Mouse (Mus musculus): ENCODE data around the gene Coq8b. TPM values are rescaled to one million over a fixed set of nuclear protein-coding genes. Genes with fewer than 3 reads are reported as not detected.

The Coq8b gene
- polyA plus RNA-seq, 1 experiment from 2014 or later: 16.8 TPM

- DNase-seq (ENCODE audit: low spot score) (no peak), ATAC-seq (ENCODE audit: low read depth) (no peak)
- Histone ChIP-seq H3K4me1 (ENCODE audit: control insufficient read depth, insufficient read depth, low read length) (peaks cover 3% of the 10 kb centered on the region; the same call in 1 of the 2 replicates), H3K9ac (ENCODE audit: low read depth, low read length) (no peak overlapping the region), H3K4me2 (ENCODE audit: low read depth, low read length) (no peak overlapping the region), H3K27ac (replicated peaks; ENCODE audit: low read depth, low read length) (no peak overlapping the region), H3K9me3 (ENCODE audit: control insufficient read depth, low read length) (no peaks in the 10 kb centered on the region), H3K36me3 (ENCODE audit: control insufficient read depth, insufficient read depth, low read length) (no peaks in the 10 kb centered on the region), H3K4me3 (ENCODE audit: low read depth, low read length) (no peak overlapping the region), H3K27me3 (replicated peaks; ENCODE audit: control insufficient read depth, insufficient read depth, low read length) (0 out of 2 replicates have a peak, but pooled peaks cover 3% of the 10 kb centered on the region)
- 81% methylated on average over 6 of the region's 6 CpGs for WGBS
These were observed 66.0 kb downstream of the Coq8b start for GRCm38 (mm10) chr7:27298816-27299215.

GRCm38 (mm10) chr7:27300351-27300750, 67.5 kb downstream of the Coq8b start:
- Histone ChIP-seq H3K9me3 (ENCODE audit: control insufficient read depth, low read length) (no peaks in the 10 kb centered on the region), H3K4me3 (ENCODE audit: low read depth, low read length) (no peak overlapping the region), H3K9ac (ENCODE audit: low read depth, low read length) (no peak overlapping the region), H3K27me3 (replicated peaks; ENCODE audit: control insufficient read depth, insufficient read depth, low read length) (0 out of 2 replicates have a peak, but pooled peaks cover 3% of the 10 kb centered on the region), H3K27ac (replicated peaks; ENCODE audit: low read depth, low read length) (no peak overlapping the region), H3K4me2 (ENCODE audit: low read depth, low read length) (no peak overlapping the region), H3K4me1 (ENCODE audit: control insufficient read depth, insufficient read depth, low read length) (peaks cover 3% of the 10 kb centered on the region; the same call in 1 of the 2 replicates), H3K36me3 (ENCODE audit: control insufficient read depth, insufficient read depth, low read length) (no peaks in the 10 kb centered on the region)
- DNase-seq (ENCODE audit: low spot score) (no peak), ATAC-seq (ENCODE audit: low read depth) (no peak)
- 82% methylated on average over 4 of the region's 4 CpGs for WGBS

GRCm38 (mm10) chr7:27300801-27301200, 68.0 kb downstream of the Coq8b start:
- Histone ChIP-seq H3K36me3 (ENCODE audit: control insufficient read depth, insufficient read depth, low read length) (no peaks in the 10 kb centered on the region), H3K27ac (replicated peaks; ENCODE audit: low read depth, low read length) (no peak overlapping the region), H3K9ac (ENCODE audit: low read depth, low read length) (no peak overlapping the region), H3K4me3 (ENCODE audit: low read depth, low read length) (no peak overlapping the region), H3K9me3 (ENCODE audit: control insufficient read depth, low read length) (no peaks in the 10 kb centered on the region), H3K4me2 (ENCODE audit: low read depth, low read length) (no peak overlapping the region), H3K4me1 (ENCODE audit: control insufficient read depth, insufficient read depth, low read length) (peaks cover 3% of the 10 kb centered on the region; the same call in 1 of the 2 replicates), H3K27me3 (replicated peaks; ENCODE audit: control insufficient read depth, insufficient read depth, low read length) (0 out of 2 replicates have a peak, but pooled peaks cover 3% of the 10 kb centered on the region)
- DNase-seq (ENCODE audit: low spot score) (no peak), ATAC-seq (ENCODE audit: low read depth) (no peak)
- WGBS: 78% methylated on average over 5 of the region's 5 CpGs

- H3K4me2 ChIP-seq (ENCODE audit: low read depth, low read length): no peak overlapping the region
- peak; percentile 9; the same call in 1 of the 2 replicates for ATAC-seq (ENCODE audit: low read depth)
- H3K4me3 ChIP-seq (ENCODE audit: low read depth, low read length): no peak overlapping the region
- DNase-seq (ENCODE audit: low spot score): peak; percentile 66
- H3K27me3 ChIP-seq (replicated peaks; ENCODE audit: control insufficient read depth, insufficient read depth, low read length): 0 out of 2 replicates have a peak, but pooled peaks cover 3% of the 10 kb centered on the region
- WGBS: 12% methylated on average over 11 of the region's 11 CpGs
- no peak overlapping the region for H3K9ac ChIP-seq (ENCODE audit: low read depth, low read length)
- no peak overlapping the region for H3K27ac ChIP-seq (replicated peaks; ENCODE audit: low read depth, low read length)
- H3K9me3 ChIP-seq (ENCODE audit: control insufficient read depth, low read length): no peaks in the 10 kb centered on the region
- H3K4me1 ChIP-seq (ENCODE audit: control insufficient read depth, insufficient read depth, low read length): peaks cover 3% of the 10 kb centered on the region; the same call in 1 of the 2 replicates
- 0 out of 2 replicates have a peak, but pooled peaks cover 3% of the 10 kb centered on the region for H3K36me3 ChIP-seq (ENCODE audit: control insufficient read depth, insufficient read depth, low read length)
These were observed 69.3 kb downstream of the Coq8b start for GRCm38 (mm10) chr7:27302172-27302571.

- no peak overlapping the region for H3K9ac ChIP-seq (ENCODE audit: low read depth, low read length)
- peaks cover 3% of the 10 kb centered on the region; the same call in 1 of the 2 replicates for H3K27me3 ChIP-seq (replicated peaks; ENCODE audit: control insufficient read depth, insufficient read depth, low read length)
- H3K4me3 ChIP-seq (ENCODE audit: low read depth, low read length): no peak overlapping the region
- DNase-seq (ENCODE audit: low spot score) (no peak), ATAC-seq (ENCODE audit: low read depth) (no peak)
- peaks cover 7% of the 10 kb centered on the region for H3K4me1 ChIP-seq (ENCODE audit: control insufficient read depth, insufficient read depth, low read length)
- H3K36me3 ChIP-seq (ENCODE audit: control insufficient read depth, insufficient read depth, low read length): 0 out of 2 replicates have a peak, but pooled peaks cover 3% of the 10 kb centered on the region
- WGBS: 87% methylated on average over 17 of the region's 17 CpGs
- H3K4me2 ChIP-seq (ENCODE audit: low read depth, low read length): no peak overlapping the region
- H3K9me3 ChIP-seq (ENCODE audit: control insufficient read depth, low read length): no peaks in the 10 kb centered on the region
- H3K27ac ChIP-seq (replicated peaks; ENCODE audit: low read depth, low read length): no peak overlapping the region
These were observed 72.4 kb downstream of the Coq8b start for GRCm38 (mm10) chr7:27305091-27305730.

GRCm38 (mm10) chr7:27306161-27307160, 73.6 kb downstream of the Coq8b start:
- Histone ChIP-seq H3K9ac (ENCODE audit: low read depth, low read length) (no peak overlapping the region), H3K27ac (replicated peaks; ENCODE audit: low read depth, low read length) (no peak overlapping the region), H3K4me1 (ENCODE audit: control insufficient read depth, insufficient read depth, low read length) (peaks cover 11% of the 10 kb centered on the region), H3K4me3 (ENCODE audit: low read depth, low read length) (no peak overlapping the region), H3K27me3 (replicated peaks; ENCODE audit: control insufficient read depth, insufficient read depth, low read length) (peaks cover 3% of the 10 kb centered on the region; the same call in 1 of the 2 replicates), H3K9me3 (ENCODE audit: control insufficient read depth, low read length) (no peaks in the 10 kb centered on the region), H3K36me3 (ENCODE audit: control insufficient read depth, insufficient read depth, low read length) (0 out of 2 replicates have a peak, but pooled peaks cover 3% of the 10 kb centered on the region), H3K4me2 (ENCODE audit: low read depth, low read length) (no peak overlapping the region)
- ATAC-seq (ENCODE audit: low read depth): no peak
- WGBS: 77% methylated on average over 24 of the region's 24 CpGs
- no peak for DNase-seq (ENCODE audit: low spot score)

GRCm38 (mm10) chr7:27307551-27307950, 74.7 kb downstream of the Coq8b start:
- Histone ChIP-seq H3K4me2 (ENCODE audit: low read depth, low read length) (no peak overlapping the region), H3K4me3 (ENCODE audit: low read depth, low read length) (no peak overlapping the region), H3K27ac (replicated peaks; ENCODE audit: low read depth, low read length) (no peak overlapping the region), H3K9me3 (ENCODE audit: control insufficient read depth, low read length) (no peaks in the 10 kb centered on the region), H3K27me3 (replicated peaks; ENCODE audit: control insufficient read depth, insufficient read depth, low read length) (no peaks in the 10 kb centered on the region; the same call in 1 of the 2 replicates), H3K4me1 (ENCODE audit: control insufficient read depth, insufficient read depth, low read length) (peaks cover 8% of the 10 kb centered on the region; the same call in 1 of the 2 replicates), H3K9ac (ENCODE audit: low read depth, low read length) (no peak overlapping the region), H3K36me3 (ENCODE audit: control insufficient read depth, insufficient read depth, low read length) (0 out of 2 replicates have a peak, but pooled peaks cover 3% of the 10 kb centered on the region)
- WGBS: 67% methylated on average over 9 of the region's 9 CpGs
- DNase-seq (ENCODE audit: low spot score) (no peak), ATAC-seq (ENCODE audit: low read depth) (no peak)

Data from embryonic facial prominence, embryonic 14.5 days (tissue).